Mouse (Mus musculus): Measurements from ENCODE around the gene Nr1d2. TPM values are rescaled to one million over a fixed set of nuclear protein-coding genes. Genes with fewer than 3 reads are reported as not detected.
A peak's percentile ranks its signal among the peaks of the same experiment; 100 is the strongest.
"Not testable (repeated sequence)": the region's sequence is repeated elsewhere in the genome, so short reads cannot be mapped to it uniquely, and the experiment has no call there.

Nr1d2 gene
- polyA plus RNA-seq (2015; fragmentation: Nextera tagmentation; extraction: Ambion mirVana): 6.9 and 7.9 TPM in 2 replicates

DNA sequence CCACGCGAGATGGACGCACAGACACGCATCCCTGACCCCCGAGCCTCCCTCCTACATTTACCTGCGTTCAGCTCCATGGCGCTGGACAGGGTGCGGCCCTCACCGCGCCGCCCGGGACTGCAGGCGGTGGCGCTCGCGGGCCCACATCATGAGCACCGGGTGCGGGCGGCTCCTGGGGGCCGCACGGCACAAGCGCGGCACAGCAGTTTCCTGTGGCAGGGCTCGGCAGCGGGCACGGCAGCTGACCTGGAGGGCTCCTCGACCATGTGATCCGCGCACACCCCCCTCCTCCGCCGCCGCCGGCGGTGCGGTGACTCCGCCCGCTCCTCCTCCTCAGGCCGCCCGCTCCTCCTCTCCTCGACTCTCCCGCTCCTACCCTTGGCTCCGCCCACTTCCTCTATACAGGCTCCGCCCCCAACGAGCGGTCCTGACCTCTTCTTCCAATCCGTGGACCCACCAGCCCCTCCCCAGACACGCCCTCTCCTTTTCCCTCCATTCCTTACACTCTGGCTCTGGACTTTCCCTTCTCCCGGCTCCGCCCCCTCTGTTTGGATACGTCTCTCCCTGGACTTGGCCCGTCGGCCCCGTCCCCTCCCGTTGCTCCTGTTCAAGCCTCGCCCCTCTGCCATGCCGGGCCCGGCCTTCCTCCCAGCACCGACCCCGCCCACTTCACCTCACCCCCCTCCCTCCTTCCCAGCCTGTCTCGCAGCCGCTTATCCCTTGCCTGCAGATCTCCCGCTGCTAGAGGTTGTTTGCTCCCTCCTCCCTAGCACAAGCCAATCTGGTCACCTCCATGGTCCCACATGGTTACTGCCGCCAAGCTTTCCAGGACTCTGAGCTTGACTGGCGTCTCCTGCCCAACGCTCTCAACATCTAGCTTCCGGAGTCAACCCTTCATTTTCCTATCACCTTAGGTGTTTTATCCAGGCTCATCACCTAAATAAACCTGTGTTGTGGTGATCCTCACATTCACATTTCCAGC is at the start of gene Nr1d2:
Gene Nr1d2, minus strand, starts transcription at position 378 of the 982 bp plus-strand sequence.
- Histone ChIP-seq H3K27me3 (no peaks in the 10 kb centered on the region), H3K4me3 (peak within 1 kb of the TSS; percentile 78), H3K27ac (peak within 1 kb of the TSS; percentile 91), H3K36me3 (no peaks in the 10 kb centered on the region), H3K9ac (peak within 1 kb of the TSS; percentile 79), H3K4me1 (peaks cover 5% of the 10 kb centered on the region; the same call in 1 of the 2 replicates), H3K4me2 (peak within 1 kb of the TSS; percentile 79), H3K9me3 (no peaks in the 10 kb centered on the region)
- ATAC-seq (ENCODE audit: insufficient number of reproducible peaks, insufficient read depth, low FRiP score, low TSS enrichment, low read depth): peak; percentile 94
- WGBS: under 1% methylated on average over 64 of the region's 66 CpGs

DNA sequence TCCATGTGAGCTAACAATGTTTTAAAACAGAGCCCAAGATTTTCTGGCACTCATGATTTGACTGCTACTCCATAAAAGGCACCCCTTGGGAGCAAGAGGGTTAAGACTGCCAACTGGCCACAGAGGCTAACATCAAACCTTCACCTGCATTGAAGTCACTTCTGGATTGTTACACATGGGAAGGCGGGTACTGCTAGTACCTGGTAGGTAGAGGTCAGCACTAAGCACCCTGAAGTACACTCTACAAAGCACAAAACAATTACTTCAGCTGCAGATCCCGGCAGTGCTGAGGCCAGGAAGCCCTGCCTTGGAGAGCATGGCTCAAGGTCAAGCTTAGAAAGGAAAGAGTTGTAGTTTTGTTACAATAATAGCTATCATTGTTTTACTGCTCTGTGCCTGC is 48.5 kb upstream of the Nr1d2 start:
- Histone ChIP-seq H3K36me3 (peaks cover 12% of the 10 kb centered on the region; the same call in 1 of the 2 replicates), H3K27ac (no peak overlapping the region), H3K9me3 (no peaks in the 10 kb centered on the region), H3K9ac (no peak overlapping the region), H3K27me3 (no peaks in the 10 kb centered on the region), H3K4me3 (no peak overlapping the region), H3K4me2 (no peak overlapping the region), H3K4me1 (no peaks in the 10 kb centered on the region)
- no peak for ATAC-seq (ENCODE audit: insufficient number of reproducible peaks, insufficient read depth, low FRiP score, low TSS enrichment, low read depth)
- WGBS: 71% methylated on average over 2 of the region's 2 CpGs

DNA sequence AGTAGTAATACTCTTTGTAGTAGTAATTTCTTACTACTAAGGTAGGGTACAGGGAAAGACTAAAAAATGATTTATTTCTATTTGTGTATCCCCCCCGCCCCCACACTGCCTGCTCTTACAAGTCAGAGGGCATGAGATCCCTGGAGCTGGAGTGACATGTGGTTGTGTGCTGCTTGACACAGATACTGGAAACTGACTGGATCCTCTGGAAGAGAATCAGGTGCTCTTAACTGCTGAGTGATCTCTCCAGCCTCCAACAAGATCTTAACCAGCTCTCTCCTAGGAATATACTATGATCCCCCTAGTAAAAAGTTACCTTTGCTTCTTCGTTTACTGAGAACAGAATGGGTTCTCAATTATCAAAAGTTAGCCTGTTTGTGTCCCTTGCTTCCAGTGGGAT is 47.5 kb upstream of the Nr1d2 start:
- no peak overlapping the region for H3K27ac ChIP-seq
- no peaks in the 10 kb centered on the region for H3K27me3 ChIP-seq
- H3K4me3 ChIP-seq: no peak overlapping the region
- no peak for ATAC-seq (ENCODE audit: insufficient number of reproducible peaks, insufficient read depth, low FRiP score, low TSS enrichment, low read depth)
- H3K9me3 ChIP-seq: no peaks in the 10 kb centered on the region
- no peak overlapping the region for H3K4me2 ChIP-seq
- peaks cover 18% of the 10 kb centered on the region for H3K36me3 ChIP-seq
- 88% methylated on average over 2 of the region's 2 CpGs for WGBS
- no peaks in the 10 kb centered on the region for H3K4me1 ChIP-seq
- no peak overlapping the region for H3K9ac ChIP-seq

DNA sequence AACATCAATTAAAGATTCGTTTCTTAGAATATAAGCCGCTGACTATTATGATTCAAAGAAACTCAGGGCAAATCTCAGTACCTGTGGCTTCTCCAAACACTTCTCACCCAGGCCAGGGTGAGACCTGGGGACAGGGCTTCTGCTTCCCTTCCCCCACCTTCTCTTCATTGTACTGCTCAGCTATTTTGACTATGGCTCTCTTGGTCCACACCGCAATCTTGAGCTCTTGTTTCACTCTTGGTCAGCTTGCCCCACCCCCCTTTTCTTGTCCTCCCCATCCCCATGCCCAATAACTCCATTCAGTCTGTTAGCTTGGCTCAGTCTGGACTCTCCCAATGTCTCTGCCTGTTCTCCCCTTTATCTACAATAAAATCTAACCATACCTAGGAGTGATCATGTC is 46.5 kb upstream of the Nr1d2 start:
- Histone ChIP-seq H3K4me1 (no peaks in the 10 kb centered on the region), H3K36me3 (peaks cover 23% of the 10 kb centered on the region), H3K27me3 (no peaks in the 10 kb centered on the region), H3K4me2 (no peak overlapping the region), H3K9me3 (no peaks in the 10 kb centered on the region), H3K9ac (no peak overlapping the region), H3K4me3 (no peak overlapping the region), H3K27ac (no peak overlapping the region)
- no peak for ATAC-seq (ENCODE audit: insufficient number of reproducible peaks, insufficient read depth, low FRiP score, low TSS enrichment, low read depth)
- WGBS: 85% methylated on average over 3 of the region's 3 CpGs

DNA sequence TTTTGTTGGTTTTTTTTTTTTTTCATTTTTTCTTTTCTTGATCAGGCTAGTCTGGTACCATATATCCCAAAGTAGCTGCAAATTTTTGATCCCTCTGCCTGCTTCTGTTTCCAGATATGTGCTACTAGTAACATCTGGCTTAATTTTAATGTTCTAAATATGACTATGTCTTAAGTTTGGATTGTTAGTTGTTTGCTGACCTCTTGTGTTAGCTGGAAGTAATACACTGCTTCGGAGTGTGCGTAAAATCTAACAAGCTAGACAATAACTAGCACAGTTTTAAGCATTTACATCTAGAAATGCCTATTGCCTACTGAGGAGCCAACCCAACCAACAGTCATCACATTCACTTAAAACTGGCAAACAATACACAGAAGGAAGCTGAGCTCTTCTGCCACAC is 45.7 kb upstream of the Nr1d2 start:
- Histone ChIP-seq H3K27ac (no peak overlapping the region), H3K4me1 (no peaks in the 10 kb centered on the region), H3K27me3 (no peaks in the 10 kb centered on the region), H3K4me2 (no peak overlapping the region), H3K9me3 (no peaks in the 10 kb centered on the region), H3K4me3 (no peak overlapping the region), H3K36me3 (peaks cover 31% of the 10 kb centered on the region), H3K9ac (no peak overlapping the region)
- ATAC-seq (ENCODE audit: insufficient number of reproducible peaks, insufficient read depth, low FRiP score, low TSS enrichment, low read depth): no peak
- WGBS: 83% methylated on average over 2 of the region's 2 CpGs

GRCm38 (mm10) chr14:18280375-18280774 is 41.4 kb upstream of the Nr1d2 start:
- peaks cover 53% of the 10 kb centered on the region for H3K36me3 ChIP-seq
- 90% methylated on average over 5 of the region's 5 CpGs for WGBS
- H3K4me1 ChIP-seq: no peaks in the 10 kb centered on the region
- H3K4me3 ChIP-seq: no peak overlapping the region
- no peak overlapping the region for H3K9ac ChIP-seq
- H3K4me2 ChIP-seq: no peak overlapping the region
- H3K9me3 ChIP-seq: no peaks in the 10 kb centered on the region
- no peak for ATAC-seq (ENCODE audit: insufficient number of reproducible peaks, insufficient read depth, low FRiP score, low TSS enrichment, low read depth)
- H3K27me3 ChIP-seq: no peaks in the 10 kb centered on the region
- H3K27ac ChIP-seq: no peak overlapping the region

- no peaks in the 10 kb centered on the region for H3K27me3 ChIP-seq
- H3K36me3 ChIP-seq: peaks cover 24% of the 10 kb centered on the region
- H3K4me1 ChIP-seq: peaks cover 9% of the 10 kb centered on the region
- no peak overlapping the region for H3K4me3 ChIP-seq
- no peak for ATAC-seq (ENCODE audit: insufficient number of reproducible peaks, insufficient read depth, low FRiP score, low TSS enrichment, low read depth)
- H3K4me2 ChIP-seq: no peak overlapping the region
- H3K9ac ChIP-seq: no peak overlapping the region
- H3K9me3 ChIP-seq: no peaks in the 10 kb centered on the region
- WGBS: 77% methylated on average over 1 of the region's 1 CpGs
- no peak overlapping the region for H3K27ac ChIP-seq
These were observed 35.6 kb upstream of the Nr1d2 start for GRCm38 (mm10) chr14:18274526-18274925.

GRCm38 (mm10) chr14:18271666-18272065 is 32.7 kb upstream of the Nr1d2 start:
- Histone ChIP-seq H3K4me3 (peak overlapping the region; percentile 85), H3K9ac (peak overlapping the region; percentile 77), H3K27ac (peak overlapping the region; percentile 83; the same call in 1 of the 2 replicates), H3K9me3 (no peaks in the 10 kb centered on the region), H3K36me3 (peaks cover 18% of the 10 kb centered on the region), H3K27me3 (no peaks in the 10 kb centered on the region), H3K4me2 (peak overlapping the region; percentile 64), H3K4me1 (peaks cover 12% of the 10 kb centered on the region)
- ATAC-seq (ENCODE audit: insufficient number of reproducible peaks, insufficient read depth, low FRiP score, low TSS enrichment, low read depth): no peak
- WGBS: 3% methylated on average over 7 of the region's 7 CpGs

- Histone ChIP-seq H3K4me3 (peak within 1 kb of the TSS; percentile 85), H3K27me3 (no peaks in the 10 kb centered on the region), H3K27ac (peak within 1 kb of the TSS; percentile 83), H3K9ac (peak within 1 kb of the TSS; percentile 99), H3K4me2 (peak within 1 kb of the TSS; percentile 71), H3K9me3 (no peaks in the 10 kb centered on the region), H3K4me1 (peaks cover 12% of the 10 kb centered on the region), H3K36me3 (peaks cover 22% of the 10 kb centered on the region)
- WGBS: under 1% methylated on average over 78 of the region's 78 CpGs
- peak; percentile 100 for ATAC-seq (ENCODE audit: insufficient number of reproducible peaks, insufficient read depth, low FRiP score, low TSS enrichment, low read depth)
These were observed 31.9 kb upstream of the Nr1d2 start, which contains the start of the genes Nkiras1 and Rpl15 for GRCm38 (mm10) chr14:18270529-18271441. TSS of gene Nkiras1 (plus strand) at chr14:18271136. TSS of gene Rpl15 (minus strand) at chr14:18271391.

- Histone ChIP-seq H3K9ac (peak overlapping the region; percentile 99), H3K36me3 (peaks cover 27% of the 10 kb centered on the region), H3K4me3 (peak overlapping the region; percentile 85), H3K27ac (peak overlapping the region; percentile 83), H3K4me2 (peak overlapping the region; percentile 71), H3K4me1 (peaks cover 12% of the 10 kb centered on the region)
- H3K27me3 ChIP-seq; H3K9me3 ChIP-seq; ATAC-seq (ENCODE audit: insufficient number of reproducible peaks, insufficient read depth, low FRiP score, low TSS enrichment, low read depth): not testable (repeated sequence)
- WGBS: 1% methylated on average over 24 of the region's 24 CpGs
These were observed 31.1 kb upstream of the Nr1d2 start for GRCm38 (mm10) chr14:18269947-18270528.

GRCm38 (mm10) chr14:18263427-18263826 is 24.5 kb upstream of the Nr1d2 start:
- peaks cover 24% of the 10 kb centered on the region for H3K36me3 ChIP-seq
- no peak overlapping the region for H3K4me2 ChIP-seq
- no peak overlapping the region for H3K4me3 ChIP-seq
- H3K27ac ChIP-seq: no peak overlapping the region
- H3K27me3 ChIP-seq: no peaks in the 10 kb centered on the region
- ATAC-seq (ENCODE audit: insufficient number of reproducible peaks, insufficient read depth, low FRiP score, low TSS enrichment, low read depth): peak; percentile 52; the same call in 1 of the 2 replicates
- 41% methylated on average over 4 of the region's 4 CpGs for WGBS
- 0 out of 2 replicates have a peak, but pooled peaks cover 3% of the 10 kb centered on the region for H3K9me3 ChIP-seq
- no peak overlapping the region for H3K9ac ChIP-seq
- H3K4me1 ChIP-seq: no peaks in the 10 kb centered on the region; the same call in 1 of the 2 replicates

Measured in embryonic facial prominence, embryonic 13.5 days (tissue).